Mouse (Mus musculus): Measurements from ENCODE around the gene Hfe2.

Hfe2 gene

GRCm38 (mm10) chr3:96526864-96527542 is 2.0 kb downstream of the Hfe2 start:
- no peak for DNase-seq (ENCODE audit: low spot score in 2 of 2)

GRCm38 (mm10) chr3:96528506-96528905 is 3.5 kb downstream of the Hfe2 start:
- DNase-seq (ENCODE audit: low spot score in 2 of 2): no peak

- no peak for DNase-seq (ENCODE audit: low spot score in 2 of 2)
Observed at GRCm38 (mm10) chr3:96532050-96532449, 7.1 kb downstream of the Hfe2 start.

- no peak for DNase-seq (ENCODE audit: low spot score in 2 of 2)
Observed at GRCm38 (mm10) chr3:96534300-96534699, 9.3 kb downstream of the Hfe2 start.

- no peak for DNase-seq (ENCODE audit: low spot score in 2 of 2)
Observed at GRCm38 (mm10) chr3:96539316-96539715, 14.3 kb downstream of the Hfe2 start.

GRCm38 (mm10) chr3:96540740-96541139 is 15.8 kb downstream of the Hfe2 start:
- DNase-seq (ENCODE audit: low spot score in 2 of 2): no peak

- no peak for DNase-seq (ENCODE audit: low spot score in 2 of 2)
Observed at GRCm38 (mm10) chr3:96541328-96542078, 16.5 kb downstream of the Hfe2 start.

GRCm38 (mm10) chr3:96542554-96542953 is 17.6 kb downstream of the Hfe2 start:
- no peak for DNase-seq (ENCODE audit: low spot score in 2 of 2)

- DNase-seq (ENCODE audit: low spot score in 2 of 2): no peak
Observed at GRCm38 (mm10) chr3:96543345-96543744, 18.4 kb downstream of the Hfe2 start.

GRCm38 (mm10) chr3:96545565-96545964 is 20.6 kb downstream of the Hfe2 start:
- DNase-seq (ENCODE audit: low spot score in 2 of 2): no peak

GRCm38 (mm10) chr3:96546880-96547279 is 21.9 kb downstream of the Hfe2 start:
- DNase-seq (ENCODE audit: low spot score in 2 of 2): no peak

GRCm38 (mm10) chr3:96547389-96547960 is 22.5 kb downstream of the Hfe2 start:
- peak; percentile 62 to 70 for DNase-seq (ENCODE audit: low spot score in 2 of 2)

GRCm38 (mm10) chr3:96548824-96549223 is 23.9 kb downstream of the Hfe2 start:
- DNase-seq (ENCODE audit: low spot score in 2 of 2): no peak

GRCm38 (mm10) chr3:96549346-96549745 is 24.4 kb downstream of the Hfe2 start:
- no peak for DNase-seq (ENCODE audit: low spot score in 2 of 2)

- peak; percentile 66 to 73 for DNase-seq (ENCODE audit: low spot score in 2 of 2)
Observed at GRCm38 (mm10) chr3:96551203-96551602, 26.2 kb downstream of the Hfe2 start.

- no peak for DNase-seq (ENCODE audit: low spot score in 2 of 2)
Observed at GRCm38 (mm10) chr3:96551890-96552289, 26.9 kb downstream of the Hfe2 start.

- no peak for DNase-seq (ENCODE audit: low spot score in 2 of 2)
Observed at GRCm38 (mm10) chr3:96553601-96554000, 28.6 kb downstream of the Hfe2 start.

- no peak for DNase-seq (ENCODE audit: low spot score in 2 of 2)
Observed at GRCm38 (mm10) chr3:96554251-96554650, 29.3 kb downstream of the Hfe2 start.

GRCm38 (mm10) chr3:96555041-96555596 is 30.1 kb downstream of the Hfe2 start:
- DNase-seq (ENCODE audit: low spot score in 2 of 2): no peak

- DNase-seq (ENCODE audit: low spot score in 2 of 2): no peak
Observed at GRCm38 (mm10) chr3:96555999-96556614, 31.1 kb downstream of the Hfe2 start.

GRCm38 (mm10) chr3:96556651-96557635 is 32.0 kb downstream of the Hfe2 start:
- peak; percentile 75 to 78 for DNase-seq (ENCODE audit: low spot score in 2 of 2)
